Mouse (Mus musculus): ENCODE data around the gene Loxl1. TPM values are rescaled to one million over a fixed set of nuclear protein-coding genes. Genes with fewer than 3 reads are reported as not detected.

The Loxl1 gene
- total and polyA plus RNA-seq, 3 experiments: 22.1 to 59.7 (median 28.4) TPM

- intact Hi-C loops (cut with DNase I): no loop called here
- Histone ChIP-seq H3K9ac (ENCODE audit: low read depth, low read length) (no peak overlapping the region), H3K36me3 (ENCODE audit: control insufficient read depth, insufficient read depth, low read length) (no peaks in the 10 kb centered on the region), H3K79me2 (replicated peaks; ENCODE audit: control insufficient read depth, insufficient read depth, low read length) (no peaks in the 10 kb centered on the region), H3K4me3 (no peak overlapping the region), H3K27ac (no peak overlapping the region), H3K4me1 (ENCODE audit: control insufficient read depth, insufficient read depth, low read length) (no peaks in the 10 kb centered on the region), H3K27me3 (ENCODE audit: control insufficient read depth, insufficient read depth, low read length) (no peaks in the 10 kb centered on the region)
- 73% methylated on average over 2 of the region's 2 CpGs for WGBS
- no peak for TF ChIP-seq POLR2A (IDR thresholded peaks at IDR 0.05; ENCODE audit: insufficient read depth, low read depth, low read length)
- no peak for TF ChIP-seq CTCF (IDR thresholded peaks at IDR 0.05)
- no peak for TF ChIP-seq EP300 (IDR thresholded peaks at IDR 0.05; ENCODE audit: insufficient read depth, low read depth, low read length)
- DNase-seq: no peak
These were observed 23.1 kb downstream of the Loxl1 start for GRCm38 (mm10) chr9:58289901-58290300.

DNA sequence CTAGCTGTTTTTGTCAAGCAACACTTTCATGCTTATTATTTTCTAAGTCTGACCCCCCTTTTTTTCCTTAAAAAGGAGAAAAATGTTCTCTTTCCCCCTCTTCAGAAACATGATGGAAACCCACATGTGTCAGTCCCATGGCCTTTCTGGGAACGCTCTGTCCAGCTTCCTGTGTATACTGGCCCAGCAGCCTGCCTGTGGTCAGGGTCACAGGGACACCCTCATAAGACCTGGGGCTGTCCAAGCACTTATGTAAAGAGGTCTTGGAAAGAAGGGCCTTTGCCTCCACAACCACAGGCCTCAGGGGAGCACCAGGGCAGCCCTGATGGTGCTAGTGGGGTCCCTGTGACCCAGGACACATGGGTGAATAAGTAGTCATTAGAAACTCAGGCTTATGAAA, 23.9 kb downstream of the Loxl1 start:
- no peaks in the 10 kb centered on the region for H3K27me3 ChIP-seq (ENCODE audit: control insufficient read depth, insufficient read depth, low read length)
- 35% methylated on average over 1 of the region's 1 CpGs for WGBS
- no peak overlapping the region for H3K27ac ChIP-seq
- no peak overlapping the region for H3K9ac ChIP-seq (ENCODE audit: low read depth, low read length)
- H3K4me1 ChIP-seq (ENCODE audit: control insufficient read depth, insufficient read depth, low read length): no peaks in the 10 kb centered on the region
- DNase-seq: no peak
- H3K36me3 ChIP-seq (ENCODE audit: control insufficient read depth, insufficient read depth, low read length): no peaks in the 10 kb centered on the region
- H3K4me3 ChIP-seq: no peak overlapping the region
- TF ChIP-seq CTCF (IDR thresholded peaks at IDR 0.05) (no peak), POLR2A (IDR thresholded peaks at IDR 0.05; ENCODE audit: insufficient read depth, low read depth, low read length) (no peak), EP300 (IDR thresholded peaks at IDR 0.05; ENCODE audit: insufficient read depth, low read depth, low read length) (no peak)
- intact Hi-C loops (cut with DNase I): no loop called here
- no peaks in the 10 kb centered on the region for H3K79me2 ChIP-seq (replicated peaks; ENCODE audit: control insufficient read depth, insufficient read depth, low read length)

DNA sequence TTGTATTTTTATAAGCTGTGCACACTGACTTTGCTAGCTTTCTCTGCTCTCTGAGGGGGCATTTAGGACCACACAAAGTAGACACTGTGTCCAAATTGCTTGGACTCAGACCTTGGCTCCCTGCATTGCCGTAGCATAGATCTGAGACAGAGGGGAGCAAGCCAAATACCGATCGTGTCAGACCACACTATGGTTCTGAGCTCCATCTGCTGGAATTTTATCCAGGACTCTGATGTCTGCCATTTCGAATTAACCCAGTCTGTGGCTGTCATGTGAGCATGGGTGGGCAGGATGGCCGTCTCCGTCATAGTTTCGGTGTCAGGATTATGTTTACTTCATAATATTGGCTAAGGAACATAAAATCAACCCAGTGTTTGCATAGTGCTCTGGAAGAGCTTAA, 29.6 kb downstream of the Loxl1 start:
- H3K27me3 ChIP-seq (ENCODE audit: control insufficient read depth, insufficient read depth, low read length): no peaks in the 10 kb centered on the region
- no peak overlapping the region for H3K4me3 ChIP-seq
- no peak overlapping the region for H3K27ac ChIP-seq
- peaks cover 5% of the 10 kb centered on the region for H3K4me1 ChIP-seq (ENCODE audit: control insufficient read depth, insufficient read depth, low read length)
- intact Hi-C loops (cut with DNase I): loop anchor here (5.0 kb wide), 1 partner anchor 246 kb away; no protein-coding TSS in a partner anchor
- no peaks in the 10 kb centered on the region for H3K79me2 ChIP-seq (replicated peaks; ENCODE audit: control insufficient read depth, insufficient read depth, low read length)
- no peaks in the 10 kb centered on the region for H3K36me3 ChIP-seq (ENCODE audit: control insufficient read depth, insufficient read depth, low read length)
- no peak overlapping the region for H3K9ac ChIP-seq (ENCODE audit: low read depth, low read length)
- no peak for TF ChIP-seq EP300 (IDR thresholded peaks at IDR 0.05; ENCODE audit: insufficient read depth, low read depth, low read length)
- no peak for TF ChIP-seq CTCF (IDR thresholded peaks at IDR 0.05)
- no peak for TF ChIP-seq POLR2A (IDR thresholded peaks at IDR 0.05; ENCODE audit: insufficient read depth, low read depth, low read length)
- DNase-seq: no peak
- 61% methylated on average over 7 of the region's 7 CpGs for WGBS

GRCm38 (mm10) chr9:58281597-58281996, 31.4 kb downstream of the Loxl1 start:
- TF ChIP-seq CTCF (IDR thresholded peaks at IDR 0.05): peak; percentile 70
- TF ChIP-seq EP300 (IDR thresholded peaks at IDR 0.05; ENCODE audit: insufficient read depth, low read depth, low read length): no peak
- no peak for DNase-seq
- Histone ChIP-seq H3K27me3 (ENCODE audit: control insufficient read depth, insufficient read depth, low read length) (no peaks in the 10 kb centered on the region), H3K36me3 (ENCODE audit: control insufficient read depth, insufficient read depth, low read length) (no peaks in the 10 kb centered on the region), H3K4me3 (no peak overlapping the region), H3K4me1 (ENCODE audit: control insufficient read depth, insufficient read depth, low read length) (peaks cover 5% of the 10 kb centered on the region), H3K27ac (no peak overlapping the region), H3K79me2 (replicated peaks; ENCODE audit: control insufficient read depth, insufficient read depth, low read length) (no peaks in the 10 kb centered on the region), H3K9ac (ENCODE audit: low read depth, low read length) (no peak overlapping the region)
- intact Hi-C loops (cut with DNase I): loop anchor here (5.0 kb wide), 1 partner anchor 244 kb away; no protein-coding TSS in a partner anchor
- 57% methylated on average over 3 of the region's 3 CpGs for WGBS

GRCm38 (mm10) chr9:58280259-58281109, 32.5 kb downstream of the Loxl1 start:
- Histone ChIP-seq H3K79me2 (replicated peaks; ENCODE audit: control insufficient read depth, insufficient read depth, low read length) (no peaks in the 10 kb centered on the region), H3K36me3 (ENCODE audit: control insufficient read depth, insufficient read depth, low read length) (no peaks in the 10 kb centered on the region), H3K27me3 (ENCODE audit: control insufficient read depth, insufficient read depth, low read length) (no peaks in the 10 kb centered on the region), H3K4me1 (ENCODE audit: control insufficient read depth, insufficient read depth, low read length) (peaks cover 9% of the 10 kb centered on the region), H3K27ac (peak overlapping the region; percentile 11; the same call in 1 of the 2 replicates), H3K4me3 (0 out of 2 replicates have a peak overlapping the region, but pooled peaks have one; percentile 11), H3K9ac (ENCODE audit: low read depth, low read length) (0 out of 2 replicates have a peak overlapping the region, but pooled peaks have one; percentile 2)
- TF ChIP-seq CTCF (IDR thresholded peaks at IDR 0.05) (peak; percentile 92), EP300 (IDR thresholded peaks at IDR 0.05; ENCODE audit: insufficient read depth, low read depth, low read length) (peak; percentile 68), POLR2A (IDR thresholded peaks at IDR 0.05; ENCODE audit: insufficient read depth, low read depth, low read length) (no peak)
- DNase-seq: peak; percentile 58 to 75
- intact Hi-C loops (cut with DNase I): loop anchor here (1.0 to 5.0 kb wide), 3 partner anchors 33 to 243 kb away; no protein-coding TSS in a partner anchor
- 35% methylated on average over 9 of the region's 9 CpGs for WGBS

GRCm38 (mm10) chr9:58279780-58280179, 33.2 kb downstream of the Loxl1 start:
- no peak overlapping the region for H3K9ac ChIP-seq (ENCODE audit: low read depth, low read length)
- WGBS: 74% methylated on average over 5 of the region's 5 CpGs
- TF ChIP-seq EP300 (IDR thresholded peaks at IDR 0.05; ENCODE audit: insufficient read depth, low read depth, low read length) (no peak), POLR2A (IDR thresholded peaks at IDR 0.05; ENCODE audit: insufficient read depth, low read depth, low read length) (no peak), CTCF (IDR thresholded peaks at IDR 0.05) (no peak)
- no peak overlapping the region for H3K4me3 ChIP-seq
- H3K4me1 ChIP-seq (ENCODE audit: control insufficient read depth, insufficient read depth, low read length): peaks cover 12% of the 10 kb centered on the region
- H3K27ac ChIP-seq: no peak overlapping the region
- intact Hi-C loops (cut with DNase I): loop anchor here (1.0 to 5.0 kb wide), 3 partner anchors 32 to 242 kb away; no protein-coding TSS in a partner anchor
- DNase-seq: no peak
- H3K79me2 ChIP-seq (replicated peaks; ENCODE audit: control insufficient read depth, insufficient read depth, low read length): no peaks in the 10 kb centered on the region
- no peaks in the 10 kb centered on the region for H3K27me3 ChIP-seq (ENCODE audit: control insufficient read depth, insufficient read depth, low read length)
- H3K36me3 ChIP-seq (ENCODE audit: control insufficient read depth, insufficient read depth, low read length): peaks cover 1% of the 10 kb centered on the region; the same call in 1 of the 2 replicates

All from heart, adult 2 months (tissue).